Mouse (Mus musculus) lung, embryonic 14.5 days (tissue): Measurements from ENCODE around the gene Srarp. TPM values are rescaled to one million over a fixed set of nuclear protein-coding genes. Genes with fewer than 3 reads are reported as not detected.

Experiments
- ATAC-seq: fragments of 200-750 bp; cut with Nextera tagmentation; 2 replicates; pipeline ENCODE4 v1.8.0; 2017; ENCODE audit warnings: mild to moderate bottlenecking, moderate TSS enrichment, moderate library complexity; ENCODE audit not compliant: insufficient read depth
- DNase-seq: peaks from one replicate; pipeline ENCODE4 v3.0.0-alpha.2; 2015
- H3K27ac ChIP-seq: fragments of 300-500 bp; sonication (generic); 2 replicates; pipeline ENCODE4 v1.5.1; 2014; ENCODE audit warnings: low read depth, mild to moderate bottlenecking, moderate library complexity
- H3K27me3 ChIP-seq: fragments of 300-500 bp; sonication (generic); 2 replicates; pipeline ENCODE4 v1.6.1; 2014; ENCODE audit warnings: low read length, control low read depth; ENCODE audit not compliant: insufficient read depth
- H3K36me3 ChIP-seq: fragments of 300-500 bp; sonication (generic); 2 replicates; pipeline ENCODE4 v1.6.1; 2014; ENCODE audit warnings: control low read depth; ENCODE audit not compliant: insufficient read depth
- H3K4me1 ChIP-seq: fragments of 300-500 bp; sonication (generic); 2 replicates; pipeline ENCODE4 v1.6.1; 2014; ENCODE audit warnings: antibody characterized with exemption, control low read depth; ENCODE audit not compliant: insufficient read depth
- H3K4me2 ChIP-seq: fragments of 300-500 bp; sonication (generic); 2 replicates; pipeline ENCODE4 v1.6.1; 2014; ENCODE audit warnings: mild to moderate bottlenecking
- H3K4me3 ChIP-seq: fragments of 300-500 bp; sonication (generic); 2 replicates; pipeline ENCODE4 v1.5.1; 2014; ENCODE audit warnings: low read depth, low read length
- H3K9ac ChIP-seq: fragments of 300-500 bp; sonication (generic); 2 replicates; pipeline ENCODE4 v1.6.1; 2014
- H3K9me3 ChIP-seq: fragments of 300-500 bp; sonication (generic); 2 replicates; pipeline ENCODE4 v1.6.1; 2016; ENCODE audit warnings: low read depth, low read length, control low read depth
- CTCF ChIP-seq: IDR thresholded peaks from 2 replicates; pipeline ENCODE4 v1.5.1; 2016; ENCODE audit warnings: antibody characterized with exemption, low read depth
- WGBS: fragments of 180-500 bp; shearing (Covaris S2); extraction: QIAGEN DNeasy Blood & Tissue Kit; methylation state at CpG from one replicate; pipeline ENCODE4 v1.1.7; 2014; 5-methylcytosine and 5-hydroxymethylcytosine counted together
- polyA plus RNA-seq: library from polyadenylated mRNA; unstranded; fragments of >200 nt; fragmentation: Nextera tagmentation; extraction: Ambion mirVana; gene quantifications from 2 replicates; pipeline ENCODE4 v1.2.1, GENCODE M21; 2014

Srarp gene
- polyA plus RNA-seq, 1 experiment from 2014 or later = not detected

DNA sequence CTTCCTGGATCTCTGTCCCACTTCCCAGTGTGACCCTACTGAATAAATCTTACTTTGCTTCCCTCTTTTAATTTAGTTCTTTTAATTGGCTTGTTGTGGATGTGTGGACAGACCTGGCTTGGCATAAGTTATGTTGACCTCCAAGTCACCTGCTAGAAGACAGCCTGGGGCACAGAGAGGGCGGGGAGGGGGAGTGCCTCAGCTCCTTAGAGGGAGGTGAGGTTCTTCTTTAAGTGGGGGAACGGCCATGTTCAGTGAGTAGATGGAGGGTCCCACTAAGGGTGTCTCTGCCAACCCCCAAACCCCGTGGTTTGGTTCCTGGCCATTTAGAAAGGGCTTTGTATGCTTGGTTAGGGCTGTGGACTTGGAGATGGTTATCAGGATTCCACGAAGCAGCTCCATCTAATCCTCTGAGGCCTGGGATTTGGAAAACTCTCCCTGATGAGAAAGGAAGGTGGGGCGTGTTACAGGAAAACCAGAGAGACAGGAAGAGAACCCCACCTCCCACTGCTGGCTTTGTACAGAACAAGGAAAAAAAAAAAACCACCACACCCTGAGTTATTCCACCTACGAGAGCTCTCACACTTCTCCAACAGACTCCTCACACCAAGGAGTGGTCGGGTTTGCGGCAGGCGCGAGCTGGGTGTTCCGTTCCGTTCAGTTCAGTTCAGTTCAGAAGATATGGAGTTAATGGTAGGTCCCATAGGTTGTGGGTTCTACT is 3.3 kb upstream of the Srarp start:
- ATAC-seq = no peak
- no peak for DNase-seq
- Histone ChIP-seq H3K27me3 (no peaks in the 10 kb centered on the region), H3K27ac (no peak overlapping the region), H3K36me3 (no peaks in the 10 kb centered on the region), H3K4me3 (no peak overlapping the region), H3K4me1 (no peaks in the 10 kb centered on the region), H3K9me3 (no peaks in the 10 kb centered on the region), H3K9ac (no peak overlapping the region), H3K4me2 (no peak overlapping the region)
- no peak for TF ChIP-seq CTCF
- WGBS = 78% methylated on average over 12 of the region's 12 CpGs

DNA sequence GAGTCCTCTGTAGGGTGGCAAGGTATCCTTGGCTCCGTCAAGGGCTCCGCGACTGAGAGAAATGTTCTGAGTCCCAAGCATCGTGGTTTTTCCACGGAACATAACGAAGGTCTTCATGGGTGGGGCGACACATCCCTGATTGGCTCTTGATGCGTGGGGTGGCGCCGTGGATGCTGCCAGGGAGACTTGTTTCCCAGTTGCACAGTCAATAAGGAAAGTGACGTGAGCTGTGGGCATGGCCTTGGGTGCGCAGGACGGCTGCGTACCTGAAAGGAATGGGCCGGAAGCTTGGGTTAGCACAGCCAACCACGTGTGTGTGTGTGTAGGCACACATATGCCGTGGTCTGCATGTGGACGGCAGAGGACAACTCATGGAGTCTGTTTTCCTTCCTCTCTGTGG is 2.7 kb downstream of the Srarp start:
- H3K4me3 ChIP-seq = no peak overlapping the region
- no peak for ATAC-seq
- H3K9ac ChIP-seq = no peak overlapping the region
- no peak overlapping the region for H3K27ac ChIP-seq
- DNase-seq = no peak
- no peaks in the 10 kb centered on the region for H3K27me3 ChIP-seq
- TF ChIP-seq CTCF = no peak
- WGBS = 78% methylated on average over 18 of the region's 18 CpGs
- H3K9me3 ChIP-seq = no peaks in the 10 kb centered on the region
- no peaks in the 10 kb centered on the region for H3K36me3 ChIP-seq
- H3K4me2 ChIP-seq = no peak overlapping the region
- H3K4me1 ChIP-seq = no peaks in the 10 kb centered on the region

DNA sequence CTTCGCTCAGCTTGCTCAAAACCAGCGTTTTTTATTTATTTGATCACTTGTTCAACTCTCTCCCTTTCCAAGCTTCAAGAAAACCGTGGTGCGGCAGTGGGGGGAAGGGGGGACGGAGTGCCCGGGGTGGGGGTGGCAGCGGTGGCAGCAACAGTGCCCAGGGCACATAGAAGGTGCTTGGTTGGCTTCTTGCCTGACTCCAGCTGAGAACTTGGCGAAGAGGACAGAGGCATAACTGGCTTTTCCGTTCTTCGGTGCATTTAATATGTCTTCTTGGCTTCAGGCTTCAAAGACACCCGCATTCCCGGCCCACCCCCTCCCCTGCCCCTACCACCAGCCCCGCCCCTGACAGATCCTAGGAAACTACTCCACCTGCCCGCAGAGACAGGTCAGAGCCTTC is 3.2 kb downstream of the Srarp start:
- WGBS = 43% methylated on average over 14 of the region's 14 CpGs
- no peak overlapping the region for H3K9ac ChIP-seq
- no peak for TF ChIP-seq CTCF
- 0 out of 2 replicates have a peak, but pooled peaks cover under 1% of the 10 kb centered on the region for H3K4me1 ChIP-seq
- no peaks in the 10 kb centered on the region for H3K27me3 ChIP-seq
- H3K4me3 ChIP-seq = no peak overlapping the region
- H3K9me3 ChIP-seq = no peaks in the 10 kb centered on the region
- DNase-seq (no peak), ATAC-seq (no peak)
- no peak overlapping the region for H3K4me2 ChIP-seq
- no peaks in the 10 kb centered on the region for H3K36me3 ChIP-seq
- no peak overlapping the region for H3K27ac ChIP-seq

GRCm38 (mm10) chr4:141430997-141431396 is 4.9 kb downstream of the Srarp start:
- H3K4me2 ChIP-seq = no peak overlapping the region
- peak; percentile 85 for TF ChIP-seq CTCF
- no peak for ATAC-seq

GRCm38 (mm10) chr4:141429847-141430246 is 6.1 kb downstream of the Srarp start:
- Histone ChIP-seq H3K4me2 (no peak overlapping the region), H3K9me3 (no peaks in the 10 kb centered on the region), H3K27ac (no peak overlapping the region), H3K4me3 (no peak overlapping the region), H3K9ac (no peak overlapping the region), H3K4me1 (peaks cover 3% of the 10 kb centered on the region; the same call in 1 of the 2 replicates), H3K27me3 (no peaks in the 10 kb centered on the region), H3K36me3 (no peaks in the 10 kb centered on the region)
- 53% methylated on average over 9 of the region's 9 CpGs for WGBS
- TF ChIP-seq CTCF = peak; percentile 67
- DNase-seq (peak; percentile 65), ATAC-seq (no peak)

More at GRCm38 (mm10) chr4:141430997-141431396, 4.9 kb downstream of the Srarp start:
- Histone ChIP-seq H3K27ac (no peak overlapping the region), H3K27me3 (no peaks in the 10 kb centered on the region), H3K4me3 (no peak overlapping the region), H3K36me3 (no peaks in the 10 kb centered on the region), H3K9me3 (no peaks in the 10 kb centered on the region), H3K9ac (no peak overlapping the region), H3K4me1 (peaks cover 3% of the 10 kb centered on the region; the same call in 1 of the 2 replicates)
- peak; percentile 83 for DNase-seq
- WGBS = 40% methylated on average over 9 of the region's 9 CpGs

DNA sequence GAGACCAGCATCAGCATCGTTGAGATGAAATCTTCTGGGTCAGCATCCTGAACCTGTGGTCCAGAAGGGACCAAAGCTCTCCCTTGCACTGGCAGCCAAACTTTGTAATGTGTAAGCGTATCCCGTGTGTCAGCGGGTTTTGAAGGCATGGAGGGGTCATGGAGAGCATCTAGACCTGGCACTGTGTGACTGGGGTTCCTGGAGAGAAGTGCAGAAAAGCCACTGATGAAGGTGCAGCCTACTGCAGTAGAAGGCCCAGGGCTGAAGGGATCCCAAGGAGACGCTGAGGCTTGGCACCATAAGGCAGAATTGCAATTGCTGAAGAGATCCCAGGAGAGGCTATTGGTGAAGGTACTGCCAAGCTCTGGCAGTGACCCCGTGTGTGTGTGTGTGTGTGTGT is 6.5 kb downstream of the Srarp start:
- no peak overlapping the region for H3K9ac ChIP-seq
- H3K36me3 ChIP-seq = no peaks in the 10 kb centered on the region
- 77% methylated on average over 6 of the region's 6 CpGs for WGBS
- H3K4me2 ChIP-seq = no peak overlapping the region
- no peak overlapping the region for H3K27ac ChIP-seq
- H3K4me3 ChIP-seq = no peak overlapping the region
- DNase-seq = no peak
- ATAC-seq = no peak
- peaks cover 3% of the 10 kb centered on the region; the same call in 1 of the 2 replicates for H3K4me1 ChIP-seq
- H3K27me3 ChIP-seq = no peaks in the 10 kb centered on the region
- H3K9me3 ChIP-seq = no peaks in the 10 kb centered on the region
- no peak for TF ChIP-seq CTCF

- DNase-seq (no peak), ATAC-seq (no peak)
- H3K4me1 ChIP-seq = peaks cover 3% of the 10 kb centered on the region; the same call in 1 of the 2 replicates
- no peak overlapping the region for H3K27ac ChIP-seq
- H3K9ac ChIP-seq = no peak overlapping the region
- no peak overlapping the region for H3K4me2 ChIP-seq
- 78% methylated on average over 13 of the region's 13 CpGs for WGBS
- H3K9me3 ChIP-seq = no peaks in the 10 kb centered on the region
- no peak overlapping the region for H3K4me3 ChIP-seq
- TF ChIP-seq CTCF = no peak
- H3K36me3 ChIP-seq = no peaks in the 10 kb centered on the region
- no peaks in the 10 kb centered on the region for H3K27me3 ChIP-seq
Measured at GRCm38 (mm10) chr4:141427921-141428320, 8.0 kb downstream of the Srarp start.
